Mouse (Mus musculus) forebrain, embryonic 16.5 days (tissue): ENCODE measurements around the gene Gm3435. TPM values are rescaled to one million over a fixed set of nuclear protein-coding genes. Genes with fewer than 3 reads are reported as not detected.
A peak's percentile ranks its signal among the peaks of the same experiment; 100 is the strongest.
"Not testable (repeated sequence)": the region's sequence is repeated elsewhere in the genome, so short reads cannot be mapped to it uniquely, and the experiment has no call there.

Experiments used
- ATAC-seq: fragments of 200-750 bp; cut with Nextera tagmentation; 2 replicates; pipeline ENCODE4 v1.8.0; 2017; ENCODE audit warnings: mild to moderate bottlenecking, moderate library complexity
- H3K27ac ChIP-seq: fragments of 300-500 bp; sonication (generic); 2 replicates; pipeline ENCODE4 v1.5.1; 2014; ENCODE audit warnings: low read length, control low read depth
- H3K27me3 ChIP-seq: fragments of 300-500 bp; sonication (generic); replicated peaks from 2 replicates; pipeline ENCODE4 v1.6.1; 2014; ENCODE audit warnings: low read length; ENCODE audit not compliant: control insufficient read depth, insufficient read depth
- H3K36me3 ChIP-seq: fragments of 300-500 bp; sonication (generic); 2 replicates; pipeline ENCODE4 v1.6.1; 2014; ENCODE audit not compliant: control insufficient read depth, insufficient read depth
- H3K4me1 ChIP-seq: fragments of 300-500 bp; sonication (generic); replicated peaks from 2 replicates; pipeline ENCODE4 v1.6.1; 2014; ENCODE audit warnings: low read length; ENCODE audit not compliant: control insufficient read depth, insufficient read depth
- H3K4me2 ChIP-seq: fragments of 300-500 bp; sonication (generic); 2 replicates; pipeline ENCODE4 v1.6.1; 2014; ENCODE audit warnings: mild to moderate bottlenecking, low read length, control low read depth
- H3K4me3 ChIP-seq: fragments of 300-500 bp; sonication (generic); replicated peaks from 2 replicates; pipeline ENCODE4 v1.5.1; 2014; ENCODE audit warnings: mild to moderate bottlenecking, low read length, control low read depth
- H3K9ac ChIP-seq: fragments of 300-500 bp; sonication (generic); replicated peaks from 2 replicates; pipeline ENCODE4 v1.6.1; 2014; ENCODE audit warnings: low read depth, low read length, control low read depth
- H3K9me3 ChIP-seq: fragments of 300-500 bp; sonication (generic); 2 replicates; pipeline ENCODE4 v1.6.1; 2016; ENCODE audit warnings: low read length; ENCODE audit not compliant: control insufficient read depth
- WGBS: fragments of 180-500 bp; shearing (Covaris S2); extraction: QIAGEN DNeasy Blood & Tissue Kit; methylation state at CpG from one replicate; pipeline ENCODE4 v1.1.7; 2014; 5-methylcytosine and 5-hydroxymethylcytosine counted together
- polyA plus RNA-seq: library from polyadenylated mRNA; unstranded; fragments of >200 nt; fragmentation: Nextera tagmentation; extraction: Ambion mirVana; gene quantifications from 2 replicates; pipeline ENCODE4 v1.2.1, GENCODE M21; 2015

Gene Gm3435
- polyA plus RNA-seq, 1 experiment from 2014 or later: 9.9 TPM

DNA sequence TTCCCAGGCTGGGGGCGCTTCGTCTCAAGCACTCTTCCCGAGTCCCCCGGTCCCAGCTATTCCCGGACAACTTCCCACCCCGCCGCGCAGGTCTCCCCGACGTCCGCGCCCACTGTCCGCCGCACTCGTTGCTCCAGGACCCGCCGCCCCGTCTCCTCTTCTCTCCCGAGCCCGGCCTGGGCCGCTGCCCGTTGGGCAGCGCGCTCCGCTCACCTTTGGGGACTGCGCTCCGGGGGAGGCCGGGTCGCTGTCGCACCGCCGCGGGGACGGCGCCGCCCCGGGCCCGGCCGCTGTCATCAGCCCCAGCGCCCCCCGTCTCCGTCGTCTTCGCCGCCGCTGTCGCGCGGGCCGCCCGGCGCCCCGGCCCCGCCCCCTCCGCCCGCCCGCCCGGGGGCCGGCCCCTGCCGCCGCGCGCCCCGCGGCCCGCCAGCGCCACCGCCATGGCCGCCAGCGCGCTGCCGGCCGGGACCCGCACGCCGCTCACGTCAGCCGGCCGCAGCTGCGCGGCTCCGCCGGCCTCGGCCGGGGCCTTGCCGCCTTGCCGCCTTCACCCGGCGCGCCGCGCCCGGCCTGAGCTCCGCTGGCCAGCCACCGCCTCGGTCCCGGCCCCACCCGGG is 17.3 kb upstream of the Gm3435 start:
- not testable (repeated sequence) for H3K4me1 ChIP-seq, H3K27ac ChIP-seq, H3K27me3 ChIP-seq, H3K9ac ChIP-seq, H3K36me3 ChIP-seq, H3K9me3 ChIP-seq, H3K4me2 ChIP-seq, H3K4me3 ChIP-seq
- ATAC-seq: peak; percentile 76
- no CpG with 5 or more reads among the region's 98 CpGs for WGBS

DNA sequence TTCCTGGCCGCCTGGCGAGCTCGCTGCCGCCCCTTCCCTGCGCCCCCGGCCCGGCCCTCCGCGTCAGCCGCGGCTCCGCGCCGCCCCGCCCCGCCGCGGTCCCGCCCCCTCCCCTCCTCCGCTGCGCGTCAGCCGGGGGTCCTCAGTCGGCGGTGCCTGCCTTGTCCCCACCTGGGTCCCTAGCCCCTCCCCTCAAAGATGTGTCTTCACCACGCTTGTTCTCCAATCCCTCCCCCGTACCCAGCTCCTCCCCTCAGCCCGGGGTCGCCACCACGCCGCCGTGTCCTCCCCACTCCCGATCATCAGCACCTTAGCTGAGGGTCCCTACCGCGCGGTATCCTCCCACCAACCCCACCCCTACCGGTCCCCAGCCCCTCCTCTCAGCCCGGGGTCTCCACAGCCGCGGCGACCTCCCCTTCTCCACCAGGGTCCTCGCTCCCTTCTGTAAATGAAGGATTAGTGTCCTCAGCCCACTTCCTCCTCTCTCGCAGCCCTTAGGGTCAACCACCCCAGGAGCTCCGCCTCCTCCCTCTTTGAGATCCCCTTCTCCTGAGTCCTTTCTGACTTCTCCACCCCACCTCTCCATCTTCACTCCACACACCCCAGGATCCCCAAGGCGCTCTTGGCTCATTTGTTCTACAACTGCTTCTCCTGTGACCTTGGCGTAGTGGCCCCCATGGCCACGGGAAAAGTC is 16.7 kb upstream of the Gm3435 start:
- H3K4me3 ChIP-seq, H3K36me3 ChIP-seq, H3K4me1 ChIP-seq, H3K9me3 ChIP-seq, H3K27ac ChIP-seq, H3K27me3 ChIP-seq, H3K4me2 ChIP-seq, H3K9ac ChIP-seq: not testable (repeated sequence)
- no CpG with 5 or more reads among the region's 47 CpGs for WGBS
- peak; percentile 93 for ATAC-seq

DNA sequence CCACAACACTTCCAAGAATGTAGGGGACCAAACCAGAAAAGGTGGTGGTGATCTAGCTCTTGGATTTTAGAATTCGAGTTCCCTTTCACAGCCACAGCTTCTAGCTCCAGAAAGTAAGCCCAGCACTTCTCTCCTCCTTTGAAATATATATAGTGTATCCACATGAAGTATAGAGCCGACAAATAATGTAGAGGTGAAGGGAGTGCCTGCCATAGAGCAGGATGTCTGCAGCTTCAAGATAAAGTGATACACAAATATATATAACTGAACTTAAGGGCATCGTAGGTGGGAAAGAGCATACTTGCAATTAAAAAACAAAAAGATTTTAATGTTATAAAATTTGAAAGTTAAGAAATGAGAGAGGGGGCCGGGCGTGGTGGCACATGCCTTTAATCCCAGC is 15.8 kb upstream of the Gm3435 start:
- WGBS: no CpG with 5 or more reads among the region's 5 CpGs

DNA sequence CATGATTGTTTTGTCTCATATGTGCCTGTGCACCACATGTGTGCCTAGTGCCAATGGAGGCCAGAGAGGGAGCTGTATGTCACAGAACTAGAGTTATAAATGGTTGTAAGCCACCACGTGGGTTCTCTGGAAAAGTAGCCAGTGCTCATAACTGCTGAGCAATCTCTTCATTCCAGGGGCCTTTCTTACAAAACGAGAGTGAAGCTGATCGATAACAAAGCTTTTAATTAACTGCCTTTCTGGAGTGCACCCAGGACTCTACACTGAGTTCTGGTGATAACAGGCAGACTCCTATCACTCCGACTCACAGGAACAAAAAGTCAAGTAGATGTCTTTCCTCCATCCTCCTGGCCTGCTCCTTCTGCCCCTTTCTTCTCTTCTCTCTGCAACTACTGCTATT is 9.9 kb upstream of the Gm3435 start:
- H3K4me1 ChIP-seq, H3K9me3 ChIP-seq, H3K27ac ChIP-seq, H3K36me3 ChIP-seq, H3K4me3 ChIP-seq, ATAC-seq, H3K27me3 ChIP-seq, H3K9ac ChIP-seq, H3K4me2 ChIP-seq: not testable (repeated sequence)
- no CpG with 5 or more reads among the region's 4 CpGs for WGBS

More for the DNA sequence above, 15.8 kb upstream of the Gm3435 start:
- not testable (repeated sequence) for ATAC-seq, H3K27me3 ChIP-seq, H3K36me3 ChIP-seq, H3K27ac ChIP-seq, H3K4me3 ChIP-seq, H3K9me3 ChIP-seq, H3K9ac ChIP-seq, H3K4me1 ChIP-seq, H3K4me2 ChIP-seq

DNA sequence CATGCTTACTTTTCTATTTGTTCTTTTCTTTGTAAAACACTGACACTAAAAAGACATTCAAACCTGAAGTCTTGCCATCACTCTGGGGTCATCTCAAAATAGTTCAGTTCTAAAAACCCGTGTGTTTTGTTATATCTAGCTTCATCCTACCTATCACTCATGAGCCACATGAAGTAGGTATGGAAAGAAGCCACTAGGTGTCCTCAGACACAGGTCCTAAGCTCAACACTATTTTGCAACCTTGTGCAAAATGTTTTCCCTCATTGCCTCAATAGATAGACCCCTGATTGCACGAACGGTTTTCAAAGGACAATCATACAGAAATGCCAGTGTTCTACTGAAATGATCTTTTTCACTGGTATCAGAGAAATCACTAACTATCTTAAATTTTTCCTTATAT is 888 bp upstream of the Gm3435 start:
- not testable (repeated sequence) for H3K4me1 ChIP-seq, H3K4me3 ChIP-seq, H3K9ac ChIP-seq, H3K36me3 ChIP-seq, H3K4me2 ChIP-seq, ATAC-seq, H3K27ac ChIP-seq, H3K27me3 ChIP-seq, H3K9me3 ChIP-seq
- WGBS: no CpG with 5 or more reads among the region's 3 CpGs

DNA sequence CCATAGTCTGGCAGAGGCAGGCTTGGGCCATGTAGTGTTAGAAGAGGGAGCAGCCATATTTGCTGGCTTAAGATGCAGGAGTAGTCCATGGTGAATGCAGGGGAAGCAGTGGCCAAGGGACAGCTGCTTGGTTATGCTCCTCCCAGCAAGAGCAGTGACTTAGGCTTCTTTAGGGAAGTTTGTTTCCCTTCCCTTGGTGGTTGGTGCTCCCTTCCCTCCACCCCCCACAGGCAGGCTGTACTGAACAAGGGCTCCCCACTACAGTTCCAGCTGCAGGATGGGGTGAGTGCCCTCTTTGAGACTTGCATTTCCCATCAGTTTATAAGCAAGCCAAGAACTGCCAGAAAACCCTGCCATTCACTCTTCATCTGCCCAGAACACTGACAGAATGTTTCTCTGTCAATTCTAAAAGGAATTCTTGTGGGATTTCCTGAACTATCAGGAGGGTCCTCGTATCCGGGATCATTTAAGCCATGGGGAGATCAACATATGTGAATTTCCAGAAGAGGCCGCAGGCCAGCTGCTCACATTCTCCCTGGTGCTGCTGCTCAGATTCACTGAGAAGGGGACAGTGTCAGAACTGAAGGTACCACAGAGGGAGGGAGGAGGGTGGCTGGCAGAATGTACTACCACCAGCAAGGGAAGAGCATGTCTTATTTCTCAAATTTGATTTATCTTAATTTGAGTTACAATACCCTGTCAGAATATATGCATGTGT is 11.7 kb downstream of the Gm3435 start:
- ATAC-seq: not testable (repeated sequence)
- WGBS: 88% methylated on average over 3 of the region's 3 CpGs

DNA sequence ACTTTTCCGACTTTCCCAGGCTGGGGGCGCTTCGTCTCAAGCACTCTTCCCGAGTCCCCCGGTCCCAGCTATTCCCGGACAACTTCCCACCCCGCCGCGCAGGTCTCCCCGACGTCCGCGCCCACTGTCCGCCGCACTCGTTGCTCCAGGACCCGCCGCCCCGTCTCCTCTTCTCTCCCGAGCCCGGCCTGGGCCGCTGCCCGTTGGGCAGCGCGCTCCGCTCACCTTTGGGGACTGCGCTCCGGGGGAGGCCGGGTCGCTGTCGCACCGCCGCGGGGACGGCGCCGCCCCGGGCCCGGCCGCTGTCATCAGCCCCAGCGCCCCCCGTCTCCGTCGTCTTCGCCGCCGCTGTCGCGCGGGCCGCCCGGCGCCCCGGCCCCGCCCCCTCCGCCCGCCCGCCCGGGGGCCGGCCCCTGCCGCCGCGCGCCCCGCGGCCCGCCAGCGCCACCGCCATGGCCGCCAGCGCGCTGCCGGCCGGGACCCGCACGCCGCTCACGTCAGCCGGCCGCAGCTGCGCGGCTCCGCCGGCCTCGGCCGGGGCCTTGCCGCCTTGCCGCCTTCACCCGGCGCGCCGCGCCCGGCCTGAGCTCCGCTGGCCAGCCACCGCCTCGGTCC is 14.0 kb downstream of the Gm3435 start:
- not testable (repeated sequence) for H3K4me3 ChIP-seq, H3K27ac ChIP-seq, H3K4me2 ChIP-seq, H3K4me1 ChIP-seq, H3K27me3 ChIP-seq, H3K9me3 ChIP-seq, H3K9ac ChIP-seq, H3K36me3 ChIP-seq
- ATAC-seq: peak; percentile 72
- whole genome bisulfite sequencing: no CpG with 5 or more reads among the region's 97 CpGs

More for the DNA sequence above, 11.7 kb downstream of the Gm3435 start:
- H3K9me3 ChIP-seq, H3K4me2 ChIP-seq, H3K4me3 ChIP-seq, H3K9ac ChIP-seq, H3K27ac ChIP-seq, H3K4me1 ChIP-seq, H3K36me3 ChIP-seq, H3K27me3 ChIP-seq: not testable (repeated sequence)

DNA sequence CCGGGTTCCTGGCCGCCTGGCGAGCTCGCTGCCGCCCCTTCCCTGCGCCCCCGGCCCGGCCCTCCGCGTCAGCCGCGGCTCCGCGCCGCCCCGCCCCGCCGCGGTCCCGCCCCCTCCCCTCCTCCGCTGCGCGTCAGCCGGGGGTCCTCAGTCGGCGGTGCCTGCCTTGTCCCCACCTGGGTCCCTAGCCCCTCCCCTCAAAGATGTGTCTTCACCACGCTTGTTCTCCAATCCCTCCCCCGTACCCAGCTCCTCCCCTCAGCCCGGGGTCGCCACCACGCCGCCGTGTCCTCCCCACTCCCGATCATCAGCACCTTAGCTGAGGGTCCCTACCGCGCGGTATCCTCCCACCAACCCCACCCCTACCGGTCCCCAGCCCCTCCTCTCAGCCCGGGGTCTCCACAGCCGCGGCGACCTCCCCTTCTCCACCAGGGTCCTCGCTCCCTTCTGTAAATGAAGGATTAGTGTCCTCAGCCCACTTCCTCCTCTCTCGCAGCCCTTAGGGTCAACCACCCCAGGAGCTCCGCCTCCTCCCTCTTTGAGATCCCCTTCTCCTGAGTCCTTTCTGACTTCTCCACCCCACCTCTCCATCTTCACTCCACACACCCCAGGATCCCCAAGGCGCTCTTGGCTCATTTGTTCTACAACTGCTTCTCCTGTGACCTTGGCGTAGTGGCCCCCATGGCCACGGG is 14.7 kb downstream of the Gm3435 start:
- not testable (repeated sequence) for H3K27me3 ChIP-seq, H3K27ac ChIP-seq, H3K4me3 ChIP-seq, H3K4me2 ChIP-seq, H3K4me1 ChIP-seq, H3K9ac ChIP-seq, H3K9me3 ChIP-seq, H3K36me3 ChIP-seq
- no CpG with 5 or more reads among the region's 48 CpGs for WGBS
- ATAC-seq: peak; percentile 94

DNA sequence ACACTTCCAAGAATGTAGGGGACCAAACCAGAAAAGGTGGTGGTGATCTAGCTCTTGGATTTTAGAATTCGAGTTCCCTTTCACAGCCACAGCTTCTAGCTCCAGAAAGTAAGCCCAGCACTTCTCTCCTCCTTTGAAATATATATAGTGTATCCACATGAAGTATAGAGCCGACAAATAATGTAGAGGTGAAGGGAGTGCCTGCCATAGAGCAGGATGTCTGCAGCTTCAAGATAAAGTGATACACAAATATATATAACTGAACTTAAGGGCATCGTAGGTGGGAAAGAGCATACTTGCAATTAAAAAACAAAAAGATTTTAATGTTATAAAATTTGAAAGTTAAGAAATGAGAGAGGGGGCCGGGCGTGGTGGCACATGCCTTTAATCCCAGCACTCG is 15.5 kb downstream of the Gm3435 start:
- H3K4me2 ChIP-seq, H3K4me3 ChIP-seq, H3K9ac ChIP-seq, ATAC-seq, H3K27ac ChIP-seq, H3K9me3 ChIP-seq, H3K36me3 ChIP-seq, H3K4me1 ChIP-seq, H3K27me3 ChIP-seq: not testable (repeated sequence)
- WGBS: no CpG with 5 or more reads among the region's 6 CpGs
